In genomic region chr14:55584303-55584701, GRCm38 (mm10) we compare ENCODE assay signal across 8 mouse cellular contexts. TPM values are rescaled to one million over a fixed set of nuclear protein-coding genes. Genes with fewer than 3 reads are reported as not detected.
A peak's percentile ranks its signal among the peaks of the same experiment; 100 is the strongest.
DNase-seq lines count a peak whose midpoint lies in the region; ATAC-seq lines count a peak whose summit lies in the region.

No protein-coding gene starts in this region.

- H3K4me3 ChIP-seq in kidney, embryonic 16.5 days (ENCODE audit: low read length) = peak overlapping the region; percentile 64
- H3K4me3 ChIP-seq in embryonic facial prominence, embryonic 10.5 days = peak overlapping the region; percentile 71
- peak overlapping the region; percentile 56 for H3K4me3 ChIP-seq in hindbrain, embryonic 16.5 days (ENCODE audit: low read length)
- H3K4me3 ChIP-seq in midbrain, embryonic 15.5 days = peak overlapping the region; percentile 46

- peak overlapping the region; percentile 94 for H3K4me2 ChIP-seq in kidney, embryonic 16.5 days (replicated peaks; ENCODE audit: low read depth, low read length)
- peak overlapping the region; percentile 68 for H3K4me2 ChIP-seq in hindbrain, embryonic 16.5 days (ENCODE audit: low read length)
- H3K4me2 ChIP-seq in midbrain, embryonic 15.5 days = peak overlapping the region; percentile 66

- no peaks in the 10 kb centered on the region for H3K9me3 ChIP-seq in kidney, embryonic 16.5 days (ENCODE audit: low read length)
- no peaks in the 10 kb centered on the region for H3K9me3 ChIP-seq in embryonic facial prominence, embryonic 10.5 days
- no peaks in the 10 kb centered on the region for H3K9me3 ChIP-seq in hindbrain, embryonic 16.5 days (ENCODE audit: control insufficient read depth, low read length)
- H3K9me3 ChIP-seq in midbrain, embryonic 15.5 days = no peaks in the 10 kb centered on the region

- DNase-seq in kidney, postnatal 36 days = no peak
- no peak for DNase-seq in embryonic facial prominence, embryonic 10.5 days (ENCODE audit: low spot score)
- DNase-seq in adrenal gland, adult 2 months = no peak
- no peak for DNase-seq in urinary bladder, adult 2 months (ENCODE audit: low spot score)
- no peak for DNase-seq in adipocyte (ENCODE audit: low spot score)

- H3K4me1 ChIP-seq in kidney, embryonic 16.5 days (ENCODE audit: insufficient read depth, low read length) = peaks cover 13% of the 10 kb centered on the region
- peaks cover 18% of the 10 kb centered on the region for H3K4me1 ChIP-seq in embryonic facial prominence, embryonic 10.5 days
- peaks cover 3% of the 10 kb centered on the region; the same call in 1 of the 2 replicates for H3K4me1 ChIP-seq in hindbrain, embryonic 16.5 days (ENCODE audit: control insufficient read depth, insufficient read depth, low read depth, low read length)
- H3K4me1 ChIP-seq in midbrain, embryonic 15.5 days = peaks cover 11% of the 10 kb centered on the region

- no peaks in the 10 kb centered on the region for H3K27me3 ChIP-seq in kidney, embryonic 16.5 days (ENCODE audit: insufficient read depth, low read length)
- peaks cover 15% of the 10 kb centered on the region for H3K27me3 ChIP-seq in embryonic facial prominence, embryonic 10.5 days (replicated peaks; ENCODE audit: low read depth, poor library complexity, severe bottlenecking)
- H3K27me3 ChIP-seq in hindbrain, embryonic 16.5 days (replicated peaks; ENCODE audit: control insufficient read depth, insufficient read depth, low read length) = no peaks in the 10 kb centered on the region
- H3K27me3 ChIP-seq in midbrain, embryonic 15.5 days (replicated peaks) = no peaks in the 10 kb centered on the region

- H3K9ac ChIP-seq in kidney, embryonic 16.5 days (replicated peaks; ENCODE audit: low read length) = peak overlapping the region; percentile 76
- peak overlapping the region; percentile 75 for H3K9ac ChIP-seq in hindbrain, embryonic 16.5 days (ENCODE audit: low read depth, low read length)
- H3K9ac ChIP-seq in midbrain, embryonic 15.5 days = peak overlapping the region; percentile 49

- WGBS in kidney, embryonic 16.5 days = 35% methylated on average over 5 of the region's 5 CpGs
- 36% methylated on average over 5 of the region's 5 CpGs for WGBS in embryonic facial prominence, embryonic 10.5 days
- WGBS in hindbrain, embryonic 16.5 days = 34% methylated on average over 5 of the region's 5 CpGs
- WGBS in midbrain, embryonic 15.5 days = 43% methylated on average over 5 of the region's 5 CpGs

- no peak overlapping the region for H3K27ac ChIP-seq in kidney, embryonic 16.5 days (ENCODE audit: low read length)
- no peak overlapping the region; the same call in 1 of the 2 replicates for H3K27ac ChIP-seq in embryonic facial prominence, embryonic 10.5 days (replicated peaks)
- no peak overlapping the region; the same call in 1 of the 2 replicates for H3K27ac ChIP-seq in hindbrain, embryonic 16.5 days (ENCODE audit: low read depth, low read length)
- H3K27ac ChIP-seq in midbrain, embryonic 15.5 days = no peak overlapping the region

- ATAC-seq in kidney, embryonic 16.5 days (ENCODE audit: low FRiP score, low TSS enrichment) = no peak
- no peak for ATAC-seq in hindbrain, embryonic 16.5 days
- no peak for ATAC-seq in midbrain, embryonic 15.5 days (replicated peaks)

- H3K36me3 ChIP-seq in kidney, embryonic 16.5 days (ENCODE audit: insufficient read depth, low read length) = peaks cover 31% of the 10 kb centered on the region
- H3K36me3 ChIP-seq in embryonic facial prominence, embryonic 10.5 days (replicated peaks) = peaks cover 48% of the 10 kb centered on the region
- H3K36me3 ChIP-seq in hindbrain, embryonic 16.5 days (ENCODE audit: control insufficient read depth, insufficient read depth, low read length) = peaks cover 9% of the 10 kb centered on the region
- H3K36me3 ChIP-seq in midbrain, embryonic 15.5 days (replicated peaks) = peaks cover 12% of the 10 kb centered on the region; the same call in 1 of the 2 replicates

RNA-seq across cellular contexts. Expression of gene Emc9, which starts 0.8 kb away (rescaled TPM):
- polyA plus RNA-seq in kidney, embryonic 16.5 days (2015; fragmentation: Nextera tagmentation; extraction: Ambion mirVana) = 9.3 and 9.5 TPM in 2 replicates
- 6.0 and 6.6 TPM in 2 replicates for polyA plus RNA-seq in embryonic facial prominence, embryonic 10.5 days (2016; fragmentation: Nextera tagmentation; extraction: Ambion mirVana)
- 49.4 and 64.2 TPM in 2 replicates for polyA plus RNA-seq in hindbrain, embryonic 16.5 days (2015; fragmentation: Nextera tagmentation; extraction: Ambion mirVana)
- 29.3 and 32.9 TPM in 2 replicates for polyA plus RNA-seq in midbrain, embryonic 15.5 days (2015; fragmentation: Nextera tagmentation; extraction: Ambion mirVana)
- total RNA-seq in adrenal gland, adult 2 months (2021) = 10 to 100 TPM; 24.5 to 38.4 TPM
- 59.2 and 62.9 TPM in 2 replicates for polyA plus RNA-seq in adrenal gland, adult 2 months (2012; rRNA removed)
- polyA plus RNA-seq in urinary bladder, adult 2 months (2012; rRNA removed) = 19.3 and 21.2 TPM in 2 replicates

RNA-seq across cellular contexts. Expression of gene Psme1, which starts 6.4 kb away (rescaled TPM):
- polyA plus RNA-seq in kidney, embryonic 16.5 days (2015; fragmentation: Nextera tagmentation; extraction: Ambion mirVana) = 156 and 168 TPM in 2 replicates
- 105 and 108 TPM in 2 replicates for polyA plus RNA-seq in embryonic facial prominence, embryonic 10.5 days (2016; fragmentation: Nextera tagmentation; extraction: Ambion mirVana)
- 223 and 230 TPM in 2 replicates for polyA plus RNA-seq in hindbrain, embryonic 16.5 days (2015; fragmentation: Nextera tagmentation; extraction: Ambion mirVana)
- polyA plus RNA-seq in midbrain, embryonic 15.5 days (2015; fragmentation: Nextera tagmentation; extraction: Ambion mirVana) = 215 and 217 TPM in 2 replicates
- 100 to 1,000 TPM; 207 to 360 TPM for total RNA-seq in adrenal gland, adult 2 months (2021)
- polyA plus RNA-seq in adrenal gland, adult 2 months (2012; rRNA removed) = 87.3 and 96.4 TPM in 2 replicates
- polyA plus RNA-seq in urinary bladder, adult 2 months (2012; rRNA removed) = 136 and 167 TPM in 2 replicates

RNA-seq across cellular contexts. Expression of gene Psme2, which starts 6.6 kb away (rescaled TPM):
- polyA plus RNA-seq in kidney, embryonic 16.5 days (2015; fragmentation: Nextera tagmentation; extraction: Ambion mirVana) = 207 and 226 TPM in 2 replicates
- 173 and 186 TPM in 2 replicates for polyA plus RNA-seq in embryonic facial prominence, embryonic 10.5 days (2016; fragmentation: Nextera tagmentation; extraction: Ambion mirVana)
- 170 and 173 TPM in 2 replicates for polyA plus RNA-seq in hindbrain, embryonic 16.5 days (2015; fragmentation: Nextera tagmentation; extraction: Ambion mirVana)
- polyA plus RNA-seq in midbrain, embryonic 15.5 days (2015; fragmentation: Nextera tagmentation; extraction: Ambion mirVana) = 150 and 184 TPM in 2 replicates
- total RNA-seq in adrenal gland, adult 2 months (2021) = 100 to 1,000 TPM; 329 to 332 TPM
- polyA plus RNA-seq in adrenal gland, adult 2 months (2012; rRNA removed) = 49.2 and 65.1 TPM in 2 replicates
- polyA plus RNA-seq in urinary bladder, adult 2 months (2012; rRNA removed) = 134 and 144 TPM in 2 replicates

RNA-seq across cellular contexts. Expression of gene Rnf31, which starts 7.2 kb away (rescaled TPM):
- polyA plus RNA-seq in kidney, embryonic 16.5 days (2015; fragmentation: Nextera tagmentation; extraction: Ambion mirVana) = 21.3 and 26.2 TPM in 2 replicates
- 18.6 and 21.4 TPM in 2 replicates for polyA plus RNA-seq in embryonic facial prominence, embryonic 10.5 days (2016; fragmentation: Nextera tagmentation; extraction: Ambion mirVana)
- 18.2 and 20.3 TPM in 2 replicates for polyA plus RNA-seq in hindbrain, embryonic 16.5 days (2015; fragmentation: Nextera tagmentation; extraction: Ambion mirVana)
- polyA plus RNA-seq in midbrain, embryonic 15.5 days (2015; fragmentation: Nextera tagmentation; extraction: Ambion mirVana) = 23.0 and 24.2 TPM in 2 replicates
- total RNA-seq in adrenal gland, adult 2 months (2021) = 10 to 100 TPM; 30.8 to 36.6 TPM
- polyA plus RNA-seq in adrenal gland, adult 2 months (2012; rRNA removed) = 37.2 and 38.9 TPM in 2 replicates
- 15.7 and 20.4 TPM in 2 replicates for polyA plus RNA-seq in urinary bladder, adult 2 months (2012; rRNA removed)

RNA-seq across cellular contexts. Expression of gene Fitm1, which starts 8.9 kb away (rescaled TPM):
- 4.5 and 4.6 TPM in 2 replicates for polyA plus RNA-seq in kidney, embryonic 16.5 days (2015; fragmentation: Nextera tagmentation; extraction: Ambion mirVana)
- 0.62 and 1.1 TPM in 2 replicates for polyA plus RNA-seq in embryonic facial prominence, embryonic 10.5 days (2016; fragmentation: Nextera tagmentation; extraction: Ambion mirVana)
- polyA plus RNA-seq in hindbrain, embryonic 16.5 days (2015; fragmentation: Nextera tagmentation; extraction: Ambion mirVana) = 0.26 and 1.4 TPM in 2 replicates
- 0.23 TPM in 1 of 2 replicates, not detected in the other for polyA plus RNA-seq in midbrain, embryonic 15.5 days (2015; fragmentation: Nextera tagmentation; extraction: Ambion mirVana)
- 1 to 10 TPM in 1 of 2 experiments, under 1 TPM in 1; 0.41 to 1.5 TPM for total RNA-seq in adrenal gland, adult 2 months (2021)
- polyA plus RNA-seq in adrenal gland, adult 2 months (2012; rRNA removed) = 3.8 and 5.6 TPM in 2 replicates
- 0.25 TPM in 1 of 2 replicates, not detected in the other for polyA plus RNA-seq in urinary bladder, adult 2 months (2012; rRNA removed)
